Mouse (Mus musculus) Muller cell, postnatal 12 days (primary cell): ENCODE results near the gene C2cd2.
A peak's percentile ranks its signal among the peaks of the same experiment; 100 is the strongest.

Source experiments
- DNase-seq: peaks from one replicate; pipeline ENCODE4 v3.0.0-alpha.2; 2015; ENCODE audit errors: inconsistent ontology term

Gene C2cd2

GRCm38 (mm10) chr16:97883696-97884095 lies 78.7 kb downstream of the C2cd2 start:
- no peak for DNase-seq

GRCm38 (mm10) chr16:97882891-97883290 lies 79.5 kb downstream of the C2cd2 start:
- DNase-seq = no peak

DNA sequence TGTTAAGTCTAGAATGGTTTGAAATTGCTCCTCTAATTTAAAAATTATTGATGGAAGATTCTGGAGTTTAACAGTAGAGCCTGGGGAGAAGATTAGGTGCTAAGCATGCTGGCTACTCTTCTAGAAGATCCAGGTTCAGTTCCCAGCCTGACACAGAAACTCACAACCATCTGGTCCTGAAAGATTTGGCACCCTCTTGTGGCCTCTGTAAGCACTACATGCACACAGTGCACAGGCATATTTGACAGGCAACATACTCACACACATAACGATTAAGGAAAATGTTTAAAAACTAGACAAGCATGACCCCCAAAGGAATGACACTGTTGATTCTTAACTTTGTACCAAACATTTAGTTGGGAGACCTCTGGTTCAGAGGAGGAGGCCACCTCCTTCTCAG lies 83.3 kb downstream of the C2cd2 start:
- DNase-seq = no peak

- no peak for DNase-seq
These were observed 84.9 kb downstream of the C2cd2 start for GRCm38 (mm10) chr16:97877502-97877901.

DNA sequence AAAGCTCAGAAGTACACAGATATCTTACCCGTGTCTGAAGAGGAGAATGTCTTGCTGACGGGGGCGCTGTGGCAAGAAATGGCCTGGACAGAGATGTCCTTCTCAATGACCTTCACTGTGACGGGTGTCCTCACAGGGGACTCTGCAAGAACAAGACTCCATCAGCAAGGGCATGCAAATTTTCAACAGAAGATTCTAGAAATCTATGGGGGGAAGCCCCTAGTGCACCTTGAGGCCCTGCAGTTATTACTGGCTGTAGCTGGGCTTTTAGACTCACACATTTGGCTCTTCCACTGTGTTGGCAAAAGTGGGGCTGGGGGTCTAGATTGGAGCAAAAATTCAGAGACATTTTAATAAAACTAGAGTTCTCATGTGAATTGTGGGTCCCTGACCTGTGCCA lies 87.3 kb downstream of the C2cd2 start:
- no peak for DNase-seq

GRCm38 (mm10) chr16:97874376-97874775 lies 88.0 kb downstream of the C2cd2 start:
- no peak for DNase-seq

DNA sequence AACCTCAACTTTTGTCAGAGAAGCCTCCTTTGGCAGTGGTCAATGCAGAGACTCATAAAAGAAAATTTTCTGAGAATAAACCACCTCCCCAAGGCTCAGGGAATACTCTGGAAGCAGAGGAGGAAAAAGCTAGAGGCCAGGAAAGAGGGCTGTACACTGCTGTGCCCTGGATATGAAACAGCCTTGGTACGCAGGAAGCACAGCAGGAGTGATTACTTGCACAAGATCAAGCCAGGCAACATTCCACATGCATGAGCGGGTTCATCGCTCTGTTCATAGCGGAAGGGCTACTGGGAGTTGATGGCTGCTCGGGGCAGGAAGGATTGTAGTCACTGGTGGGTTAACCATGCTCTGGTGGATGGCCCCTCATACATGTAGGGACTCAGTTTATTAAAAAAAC lies 89.7 kb downstream of the C2cd2 start:
- peak; percentile 68 for DNase-seq

GRCm38 (mm10) chr16:97869193-97870102 lies 93.0 kb downstream of the C2cd2 start:
- DNase-seq = no peak

DNA sequence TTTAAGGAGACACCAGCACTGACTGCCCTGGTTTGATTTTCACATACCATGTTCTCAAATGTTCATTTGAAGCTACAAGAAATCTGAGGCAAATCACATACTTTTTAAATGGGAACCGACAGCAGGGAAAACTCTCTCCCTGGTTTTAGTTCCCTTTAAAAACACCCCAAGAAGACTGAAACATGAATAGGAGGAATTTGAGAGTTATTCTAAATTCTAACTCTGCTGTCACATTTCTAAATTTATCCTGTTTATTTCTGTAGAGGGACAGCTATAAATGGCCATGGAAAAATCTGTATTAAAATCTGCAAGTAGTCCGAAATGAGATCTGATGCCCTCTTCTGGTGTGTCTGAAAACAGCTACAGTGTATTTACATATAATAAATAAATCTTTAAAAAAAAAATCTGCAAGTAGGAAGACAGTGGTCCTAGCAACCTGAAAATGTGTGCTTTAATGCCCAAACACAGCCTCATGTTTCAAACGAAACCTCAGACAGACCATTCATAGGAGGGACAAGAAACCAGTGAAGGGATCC lies 98.4 kb downstream of the C2cd2 start:
- DNase-seq = no peak

DNA sequence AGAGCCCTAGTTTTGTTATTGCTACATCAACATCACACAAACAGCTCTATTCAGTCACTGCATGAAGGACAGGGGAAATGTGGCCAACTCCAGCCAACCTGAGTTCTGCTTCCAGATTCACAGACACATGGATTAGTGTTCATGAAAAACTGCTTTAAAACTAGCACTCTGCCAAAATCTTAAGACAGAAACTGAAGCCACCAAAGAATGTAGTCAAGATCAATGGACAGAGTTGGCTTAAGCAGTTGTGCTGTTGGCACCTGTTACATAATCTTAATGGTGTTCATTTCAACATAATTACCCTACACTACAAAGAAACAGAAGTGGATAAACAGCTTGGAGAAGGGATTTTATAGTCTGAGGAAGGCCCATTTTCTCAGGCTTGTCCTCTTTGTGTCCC lies 106.3 kb downstream of the C2cd2 start:
- no peak for DNase-seq

- peak; percentile 89 for DNase-seq
These were observed 110.6 kb downstream of the C2cd2 start, which contains the start of gene Prdm15 for GRCm38 (mm10) chr16:97851741-97852319. Gene Prdm15, minus strand, starts transcription at chr16:97851850.

GRCm38 (mm10) chr16:97851061-97851740 lies 111.2 kb downstream of the C2cd2 start:
- peak; percentile 92 for DNase-seq

GRCm38 (mm10) chr16:97850667-97851060 lies 111.7 kb downstream of the C2cd2 start:
- DNase-seq = no peak

GRCm38 (mm10) chr16:97848832-97849231 lies 113.6 kb downstream of the C2cd2 start:
- DNase-seq = no peak

DNA sequence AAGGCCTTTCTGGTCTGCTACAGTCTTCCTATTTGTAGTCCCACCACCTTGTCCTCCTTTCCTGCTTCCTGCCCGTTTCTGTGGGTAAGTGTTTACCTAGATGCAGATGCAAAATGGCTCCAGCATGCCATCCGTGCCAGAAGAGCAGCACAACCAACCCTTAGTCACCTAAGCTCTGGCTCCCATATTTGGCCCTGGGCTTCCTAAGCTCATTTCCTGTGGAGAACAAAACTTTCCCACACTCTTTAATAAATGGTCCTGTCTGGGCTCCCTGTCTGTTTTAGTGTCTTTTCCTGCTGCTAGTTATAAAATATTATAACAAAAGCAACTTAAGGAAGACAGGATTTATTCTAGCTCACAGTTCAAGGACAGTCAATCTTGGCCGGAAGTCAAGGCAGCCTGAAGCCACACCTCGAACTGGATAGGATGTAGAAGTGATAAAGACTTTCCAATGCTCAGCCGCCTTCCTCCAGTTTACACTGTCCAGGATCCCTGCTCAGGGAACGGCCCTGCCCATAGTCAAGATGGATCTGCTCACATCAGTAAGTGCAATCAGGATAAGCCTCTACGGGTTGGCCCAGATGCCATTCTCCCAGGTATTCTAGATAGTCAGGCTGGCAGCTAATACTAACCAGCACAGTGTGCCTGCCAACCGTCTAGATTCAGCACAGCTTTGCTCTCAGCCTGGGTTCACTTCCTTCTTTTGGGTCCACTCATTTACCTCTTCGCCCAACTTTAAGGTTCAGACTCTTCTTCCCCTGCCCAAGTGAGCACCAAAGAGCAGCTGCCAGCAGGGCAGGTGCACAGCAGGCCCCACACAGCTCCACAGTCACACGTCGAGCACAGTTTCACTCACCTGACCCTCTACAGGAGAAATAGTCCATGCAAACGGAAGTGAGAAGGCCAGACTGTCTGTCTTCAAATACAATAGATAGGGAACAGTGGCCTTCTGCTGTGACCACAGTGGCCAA lies 117.1 kb downstream of the C2cd2 start:
- no peak for DNase-seq

- DNase-seq = no peak
These were observed 130.2 kb downstream of the C2cd2 start for GRCm38 (mm10) chr16:97832154-97832553.

GRCm38 (mm10) chr16:97828207-97828606 lies 134.2 kb downstream of the C2cd2 start:
- DNase-seq = no peak

- no peak for DNase-seq
These were observed 138.9 kb downstream of the C2cd2 start for GRCm38 (mm10) chr16:97823311-97824007.

- DNase-seq = no peak
These were observed 142.9 kb downstream of the C2cd2 start for GRCm38 (mm10) chr16:97819532-97819931.

DNA sequence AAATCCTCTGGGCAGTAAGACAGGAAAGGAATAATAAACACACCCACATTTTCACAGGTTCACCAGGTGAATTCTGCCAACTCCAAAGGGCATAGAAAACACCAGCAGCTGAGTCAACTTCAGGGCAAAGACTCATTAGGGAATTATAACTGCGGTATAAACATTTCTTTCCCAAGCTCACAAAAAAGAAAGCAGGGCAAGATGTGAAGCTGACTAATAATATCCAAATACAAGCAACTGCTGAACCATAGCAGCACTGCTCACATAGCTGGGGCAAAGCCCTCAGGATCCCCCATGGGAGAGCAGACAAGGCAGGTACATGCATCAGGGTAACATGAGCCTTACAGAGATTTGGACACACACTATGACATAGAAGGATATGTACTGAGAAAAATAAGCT lies 145.0 kb downstream of the C2cd2 start:
- no peak for DNase-seq
